Mouse (Mus musculus): ENCODE measurements at regions not wholly inside any gene's neighbourhood (a gene's known extent, or its start where the extent isn't known, plus 50 kb on each side); places are given as distances from the start of the nearest gene placed in this dataset.
"Not testable (repeated sequence)": the region's sequence is repeated elsewhere in the genome, so short reads cannot be mapped to it uniquely, and the experiment has no call there.

- peak; percentile 90 for DNase-seq
Measured at GRCm38 (mm10) chr17:27317576-27318277, 113.5 kb upstream of the Lemd2 start.

DNA sequence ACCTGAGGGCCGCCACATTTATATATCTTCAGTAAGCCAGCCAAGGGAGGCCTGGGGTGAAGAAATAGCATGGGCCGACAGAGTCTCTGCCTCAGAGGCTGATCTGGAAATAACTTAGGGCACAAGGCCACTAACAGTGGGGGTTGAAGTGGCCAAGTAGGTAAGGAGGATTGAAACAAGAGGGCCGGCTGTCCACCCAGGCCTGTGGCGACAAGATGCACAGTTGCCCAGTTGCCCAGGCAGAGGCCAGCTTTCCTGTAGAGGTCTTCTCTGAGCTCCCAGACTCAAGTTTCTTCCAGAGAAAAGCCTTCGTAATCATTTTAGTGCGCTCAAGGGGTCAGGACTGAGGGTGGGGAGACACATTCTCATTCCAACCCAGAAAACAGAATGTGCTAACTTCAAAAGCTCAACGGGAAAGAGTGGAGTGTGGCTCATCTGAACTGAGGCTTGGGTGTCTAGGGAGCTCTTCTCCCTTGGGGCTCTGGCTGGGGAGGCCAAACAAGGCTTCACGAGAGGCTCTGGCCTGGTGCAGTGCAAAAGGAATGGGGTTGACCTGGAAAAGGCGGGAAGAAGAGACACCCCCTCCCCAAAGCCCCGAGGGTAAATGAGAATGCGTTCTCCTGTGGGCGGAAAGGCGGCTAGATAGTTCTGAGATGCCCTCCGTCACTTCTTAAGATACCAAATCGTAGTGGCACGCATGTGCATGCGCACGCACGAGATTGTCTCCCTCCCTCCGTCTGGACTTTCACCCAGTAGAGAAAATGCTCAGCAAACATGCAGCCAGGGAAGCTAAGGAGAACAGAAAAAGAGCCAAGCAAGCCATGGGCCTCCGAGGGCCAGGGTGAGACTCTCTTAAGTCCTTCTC lies 112.7 kb upstream of the Lemd2 start:
- DNase-seq, result no peak

GRCm38 (mm10) chr17:27315947-27316628 lies 111.8 kb upstream of the Lemd2 start:
- no peak for DNase-seq

GRCm38 (mm10) chr17:27315428-27315827 lies 111.2 kb upstream of the Lemd2 start:
- no peak for DNase-seq

- DNase-seq, result no peak
Measured at GRCm38 (mm10) chr17:27314821-27315392, 110.6 kb upstream of the Lemd2 start.

- no peak for DNase-seq
Measured at GRCm38 (mm10) chr17:27308933-27309332, 104.7 kb upstream of the Lemd2 start.

- DNase-seq, result no peak
Measured at GRCm38 (mm10) chr17:27304842-27305241, 100.6 kb upstream of the Lemd2 start.

DNA sequence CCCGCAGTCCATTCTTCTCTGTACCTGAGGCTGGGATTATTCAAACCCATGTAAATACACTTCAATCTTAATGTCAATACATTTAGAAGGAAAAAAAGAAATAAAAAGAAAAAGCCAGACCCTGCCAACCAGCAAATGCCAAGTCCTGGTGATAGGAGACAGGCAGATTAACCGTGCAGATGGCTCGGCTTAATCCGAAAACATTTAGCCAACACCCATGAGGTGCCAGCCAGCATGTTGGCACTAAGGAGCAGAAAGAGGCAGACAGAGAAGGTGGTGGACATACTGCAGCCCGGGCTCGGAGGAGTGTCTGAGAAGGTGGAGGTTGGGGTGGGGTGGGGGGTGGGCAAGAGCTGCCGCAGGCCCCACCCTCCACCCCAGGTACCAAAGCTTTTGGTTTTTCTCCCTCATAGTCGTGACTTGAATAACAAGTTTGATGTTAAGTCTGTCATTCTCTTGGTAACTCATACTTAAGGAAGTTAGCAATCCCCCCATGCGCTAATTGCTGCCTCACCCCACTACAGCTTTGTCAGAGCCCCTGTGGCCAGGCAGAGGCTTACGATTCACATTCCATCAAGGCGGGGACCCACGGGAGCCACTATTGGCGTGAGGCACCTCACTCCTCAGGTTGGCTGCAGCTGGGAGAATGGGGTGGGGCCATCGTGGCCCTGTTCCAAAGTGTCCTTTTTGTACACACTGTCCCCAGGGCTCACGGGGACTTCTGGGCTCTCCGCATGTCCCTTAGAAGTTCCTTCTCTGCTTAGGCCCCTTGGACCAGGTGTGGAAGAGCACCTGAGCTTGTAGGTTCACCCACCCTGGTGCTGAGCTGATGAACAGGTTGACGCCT lies 99.6 kb upstream of the Lemd2 start:
- no peak for DNase-seq

DNA sequence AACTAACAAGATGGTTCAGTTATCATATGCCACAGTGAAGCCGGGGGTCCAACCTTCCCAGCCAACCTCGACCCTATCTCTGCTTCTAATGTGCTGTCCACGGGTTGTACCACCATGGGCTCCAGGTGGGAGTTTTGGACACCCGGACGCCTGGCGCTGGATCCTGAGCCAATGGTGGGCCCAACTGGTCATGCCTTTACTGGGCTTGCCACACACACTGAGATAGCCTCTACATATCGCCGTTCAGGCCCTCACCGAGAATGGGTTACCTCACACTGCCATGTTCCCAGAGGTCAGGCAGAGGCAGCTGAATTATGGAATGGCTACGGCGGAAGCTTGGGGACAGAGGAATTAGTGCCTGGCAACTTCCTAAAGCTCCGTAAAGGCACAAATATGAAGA lies 98.8 kb upstream of the Lemd2 start:
- no peak for DNase-seq

GRCm38 (mm10) chr17:27301376-27301775 lies 97.1 kb upstream of the Lemd2 start:
- DNase-seq, result peak; percentile 74

DNA sequence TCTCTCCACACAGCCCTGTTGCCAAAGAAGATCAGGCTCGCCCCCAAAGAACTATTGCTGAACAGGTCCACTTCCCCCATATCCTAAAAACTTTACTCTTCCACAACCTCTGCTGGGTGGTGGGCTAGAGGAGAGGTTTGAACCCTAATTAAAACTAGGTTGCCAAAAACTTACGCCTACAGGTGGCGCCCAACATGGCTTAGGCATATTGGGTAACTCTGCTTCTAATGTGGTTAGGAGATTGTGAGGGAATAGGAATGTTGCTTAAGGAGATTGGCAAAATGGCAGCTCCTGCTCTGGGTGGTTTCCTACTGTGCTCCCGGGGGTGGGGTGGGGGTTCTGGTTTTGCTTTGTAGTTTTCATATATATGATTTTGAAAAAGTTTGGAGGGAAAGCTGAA lies 95.0 kb upstream of the Lemd2 start:
- no peak for DNase-seq

GRCm38 (mm10) chr17:27298351-27298750 lies 94.1 kb upstream of the Lemd2 start:
- no peak for DNase-seq

- DNase-seq, result no peak
Measured at GRCm38 (mm10) chr17:27296156-27296555, 91.9 kb upstream of the Lemd2 start.

DNA sequence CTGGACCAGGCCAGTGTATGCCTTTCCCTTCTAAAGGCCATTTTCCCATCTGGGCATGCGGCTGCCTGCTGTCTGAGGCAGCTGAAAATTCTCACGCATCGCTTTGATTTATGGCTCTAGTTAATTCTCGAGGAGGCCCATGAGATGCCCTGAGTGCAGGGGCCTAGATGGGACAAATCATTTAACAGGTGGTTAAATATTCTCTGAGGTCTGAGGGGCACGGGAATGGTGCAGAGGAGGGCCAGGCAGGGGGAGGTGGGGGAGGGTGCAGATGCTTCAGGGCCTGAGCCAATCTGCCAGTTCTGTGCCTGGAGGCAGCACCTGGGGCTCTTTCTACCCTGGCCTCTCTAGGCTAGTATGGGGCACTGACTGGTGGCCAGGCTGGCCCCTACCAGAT lies 89.9 kb upstream of the Lemd2 start:
- DNase-seq, result no peak

GRCm38 (mm10) chr17:27293586-27294207 lies 89.4 kb upstream of the Lemd2 start:
- no peak for DNase-seq

- DNase-seq, result no peak
Measured at GRCm38 (mm10) chr17:27291673-27292072, 87.4 kb upstream of the Lemd2 start.

DNA sequence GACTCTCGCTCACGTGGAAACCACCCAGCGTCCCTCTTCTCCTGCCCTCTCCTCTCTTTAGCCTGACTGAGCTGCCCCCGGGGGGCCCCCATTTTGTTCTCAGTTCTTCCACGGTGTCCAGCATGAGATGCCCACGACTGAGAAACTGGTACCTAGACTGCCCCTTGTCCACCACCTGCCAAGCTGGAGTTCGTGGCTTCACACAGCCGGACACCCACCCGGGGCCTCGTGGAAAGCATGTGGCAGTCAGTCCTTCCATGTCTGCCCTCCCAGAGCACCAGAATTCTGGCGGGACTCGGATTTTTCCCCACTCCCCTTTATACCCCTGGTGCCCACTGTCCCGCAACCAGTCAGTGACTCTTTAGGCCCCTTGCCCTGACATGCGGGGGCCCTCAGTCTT lies 86.9 kb upstream of the Lemd2 start:
- DNase-seq, result no peak

DNA sequence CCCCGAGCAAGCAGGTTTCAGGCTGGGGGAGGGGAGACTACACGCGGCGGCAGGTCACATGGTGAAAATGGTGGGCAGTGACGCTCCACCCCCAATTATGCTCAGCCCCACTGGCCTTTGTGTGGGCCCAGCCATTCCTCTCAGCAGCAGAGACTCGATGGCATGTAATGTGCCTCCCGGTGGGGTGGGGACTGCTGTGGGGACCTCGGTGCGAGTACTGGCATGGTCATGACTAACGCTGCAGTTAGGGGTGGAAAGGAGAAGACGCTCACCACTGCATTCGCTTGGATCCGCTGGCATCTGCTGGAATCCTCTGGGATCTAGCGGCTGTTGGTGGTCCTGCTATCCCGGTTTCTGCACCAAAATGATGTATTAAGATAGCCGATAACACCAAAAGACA lies 86.0 kb upstream of the Lemd2 start:
- DNase-seq, result no peak

DNA sequence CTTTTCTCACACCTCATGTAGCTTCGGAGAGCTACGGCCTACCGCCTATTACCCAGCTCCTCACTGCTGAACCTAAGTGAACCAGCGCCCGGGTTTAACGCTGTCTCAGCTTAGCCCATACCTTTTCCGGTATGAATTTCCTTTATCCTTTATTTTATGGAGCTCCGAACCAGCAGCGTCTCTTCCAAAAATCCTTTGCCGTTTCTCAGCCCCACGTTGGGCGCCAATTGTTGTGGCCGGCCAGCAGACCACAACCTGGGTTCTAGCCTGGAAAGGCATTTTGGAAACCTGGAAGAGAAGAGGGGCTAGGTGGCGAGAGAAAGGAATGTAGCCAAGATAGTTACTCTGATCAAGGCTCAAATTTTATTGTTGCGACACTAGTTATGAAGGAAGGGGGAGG lies 85.5 kb upstream of the Lemd2 start:
- DNase-seq, result not testable (repeated sequence)

- DNase-seq, result not testable (repeated sequence)
Measured at GRCm38 (mm10) chr17:27287986-27288385, 83.7 kb upstream of the Lemd2 start.

GRCm38 (mm10) chr17:27281241-27281640 lies 77.0 kb upstream of the Lemd2 start:
- DNase-seq, result no peak

All from lung, postnatal 10 days (tissue).